Mouse (Mus musculus): ENCODE data around the gene Pdxk.
"Not testable (repeated sequence)": the region's sequence is repeated elsewhere in the genome, so short reads cannot be mapped to it uniquely, and the experiment has no call there.

DNA sequence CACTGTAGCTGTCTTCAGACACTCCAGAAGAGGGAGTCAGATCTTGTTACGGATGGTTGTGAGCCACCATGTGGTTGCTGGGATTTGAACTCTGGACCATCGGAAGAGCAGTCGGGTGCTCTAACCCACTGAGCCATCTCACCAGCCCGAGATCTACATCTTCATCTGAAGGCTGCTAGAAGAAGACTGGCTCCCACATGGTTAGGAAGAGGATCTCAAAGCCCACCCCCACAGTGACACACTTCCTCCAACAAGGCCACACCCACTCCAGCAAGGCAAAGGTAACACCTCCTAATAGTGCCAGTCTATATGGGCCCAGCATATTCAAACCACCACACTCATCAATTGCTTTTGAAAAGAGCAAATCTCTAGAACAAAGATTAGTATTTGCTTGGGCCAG lies 49.8 kb downstream of the Pdxk start:
- not testable (repeated sequence) for TF ChIP-seq CTCF, POLR2A (IDR thresholded peaks at IDR 0.05; ENCODE audit: extremely low read depth, insufficient read depth, low read length)
